Mouse (Mus musculus): ENCODE data around the gene Noxred1.

GRCm38 (mm10) chr12:87256629-87257028 lies 18.1 kb upstream of the Noxred1 start:
- no peak for TF ChIP-seq MAFK (IDR thresholded peaks at IDR 0.05; ENCODE audit: insufficient replicate concordance, low read length)
- TF ChIP-seq GABPA (IDR thresholded peaks at IDR 0.05; ENCODE audit: insufficient replicate concordance, low read depth, low read length): no peak
- no peak for TF ChIP-seq NELFE (IDR thresholded peaks at IDR 0.05; ENCODE audit: low read depth, low read length)

All from CH12.LX (cell line).